In the genomic region with DNA sequence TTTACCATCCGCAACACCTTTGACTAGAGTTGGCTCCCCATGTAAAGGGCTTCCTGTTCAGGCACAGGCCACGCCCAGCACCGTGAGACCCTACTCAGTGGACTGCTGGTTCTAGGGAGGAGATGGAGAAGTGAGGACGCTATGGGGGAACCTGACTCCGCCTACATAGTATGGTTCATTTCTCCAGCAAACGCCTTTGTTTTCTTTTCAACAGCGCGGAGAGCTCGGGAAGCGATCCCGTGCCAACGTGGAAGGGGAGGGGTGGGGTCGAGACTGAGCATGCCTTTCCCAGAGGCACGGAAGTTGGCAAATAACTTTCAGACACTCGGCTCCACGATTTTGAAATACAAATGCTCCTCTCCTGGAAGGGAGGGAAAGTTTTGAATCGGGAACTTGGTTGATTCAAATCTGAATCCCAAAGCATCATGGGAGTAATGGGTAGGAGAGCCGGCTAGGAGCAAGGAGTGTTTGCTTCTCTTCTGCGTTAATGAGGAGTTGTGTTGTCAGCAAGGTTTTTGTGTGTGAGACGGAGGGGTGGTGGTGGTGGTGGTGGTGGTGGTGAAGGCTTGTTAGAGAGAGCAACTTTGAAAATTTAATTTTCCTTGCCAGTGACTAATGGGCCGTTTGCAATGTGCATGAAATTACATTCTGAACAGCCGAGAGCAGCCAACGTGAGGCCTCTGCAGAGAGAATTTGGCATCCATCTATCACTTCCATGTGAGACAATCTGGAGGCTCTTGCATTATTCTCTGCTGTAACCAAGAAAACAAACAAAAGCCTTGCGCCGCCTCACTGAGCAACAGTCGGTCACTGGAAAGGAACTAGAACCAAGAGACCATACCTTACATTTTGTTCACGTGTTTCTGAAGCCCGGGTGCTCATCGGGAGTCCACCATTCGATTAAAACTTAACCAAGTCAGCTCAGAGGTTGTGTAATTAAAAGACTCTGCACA, we compare ENCODE assay signal across 7 mouse cellular contexts.
A peak's percentile ranks its signal among the peaks of the same experiment; 100 is the strongest.
DNase-seq lines count a peak whose midpoint lies in the region; ATAC-seq and TF ChIP-seq lines count a peak whose summit lies in the region.

No protein-coding gene starts in this region.

- H3K27me3 ChIP-seq in MEL (ENCODE audit: control insufficient read depth in 1 of 2, insufficient read depth in 2 of 2, low read length in 2 of 2): no peaks in the 10 kb centered on the region; a peak in 1 of 4 replicates
- H3K27me3 ChIP-seq in hindbrain, postnatal 0 days (ENCODE audit: insufficient read depth, low read length): no peaks in the 10 kb centered on the region
- H3K27me3 ChIP-seq in liver, embryonic 12.5 days (replicated peaks): no peaks in the 10 kb centered on the region; the same call in 1 of the 2 replicates

- no peak for TF ChIP-seq RAD21 in MEL (IDR thresholded peaks at IDR 0.05; ENCODE audit: low read depth, low read length)

- no peaks in the 10 kb centered on the region for H3K9me3 ChIP-seq in MEL (replicated peaks; ENCODE audit: insufficient read depth, low read length)
- no peaks in the 10 kb centered on the region for H3K9me3 ChIP-seq in hindbrain, postnatal 0 days (ENCODE audit: low read length)
- no peaks in the 10 kb centered on the region for H3K9me3 ChIP-seq in liver, embryonic 12.5 days (replicated peaks)

- H3K4me1 ChIP-seq in MEL (ENCODE audit: control insufficient read depth in 1 of 2, insufficient read depth in 2 of 2, low read length in 2 of 2): peaks cover 0 to 6% of the 10 kb centered on the region in 2 experiments; a peak in 2 of 4 replicates
- H3K4me1 ChIP-seq in bone marrow macrophage, adult 2 months (ENCODE audit: control insufficient read depth, insufficient read depth, low read length): peaks cover 52% of the 10 kb centered on the region
- H3K4me1 ChIP-seq in hindbrain, postnatal 0 days (ENCODE audit: insufficient read depth, low read length): peaks cover 9% of the 10 kb centered on the region
- peaks cover 15% of the 10 kb centered on the region; the same call in 1 of the 2 replicates for H3K4me1 ChIP-seq in liver, embryonic 12.5 days

- ATAC-seq in hindbrain, postnatal 0 days: peak; percentile 71; the same call in 1 of the 2 replicates
- ATAC-seq in liver, embryonic 12.5 days: peak; percentile 46; the same call in 1 of the 2 replicates
- ATAC-seq in monocyte, adult 5-6 weeks (replicated peaks; ENCODE audit: insufficient number of reproducible peaks, low FRiP score, low TSS enrichment, poor library complexity, severe bottlenecking): peak; percentile 58

- no peak for TF ChIP-seq POLR2A in MEL (IDR thresholded peaks at IDR 0.05; ENCODE audit: control insufficient read depth in 1 of 2, insufficient read depth in 1 of 2, low read depth in 1 of 2, low read length in 2 of 2, poor library complexity in 1 of 2)
- TF ChIP-seq POLR2A in bone marrow macrophage, adult 2 months (IDR thresholded peaks at IDR 0.05; ENCODE audit: borderline replicate concordance, low read depth, low read length): peak; percentile 30; the same call in 1 of the 2 replicates

- H3K9ac ChIP-seq in MEL (ENCODE audit: control insufficient read depth, low read depth, low read length, poor library complexity, severe bottlenecking): peak overlapping the region; percentile 73
- H3K9ac ChIP-seq in hindbrain, postnatal 0 days (replicated peaks; ENCODE audit: low read length): peak overlapping the region; percentile 33; the same call in 1 of the 2 replicates
- peak overlapping the region; percentile 55 for H3K9ac ChIP-seq in liver, embryonic 12.5 days

- no peaks in the 10 kb centered on the region for H3K79me2 ChIP-seq in MEL (ENCODE audit: control insufficient read depth, insufficient read depth, low read length, poor library complexity)

- H3K4me3 ChIP-seq in MEL (ENCODE audit: control insufficient read depth in 1 of 2, insufficient read depth in 1 of 2, low read depth in 2 of 2, low read length in 2 of 2): peak overlapping the region; percentile 66 to 78
- H3K4me3 ChIP-seq in bone marrow macrophage, adult 2 months (ENCODE audit: insufficient read depth, low read length): peak overlapping the region; percentile 39
- H3K4me3 ChIP-seq in gastrocnemius, adult 2 months: peak overlapping the region; percentile 73
- H3K4me3 ChIP-seq in hindbrain, postnatal 0 days (ENCODE audit: low read length): peak overlapping the region; percentile 32
- peak overlapping the region; percentile 53 for H3K4me3 ChIP-seq in liver, embryonic 12.5 days

- TF ChIP-seq EP300 in MEL (IDR thresholded peaks at IDR 0.05; ENCODE audit: low read depth in 1 of 2, low read length in 2 of 2): no peak

- DNase-seq in MEL (ENCODE audit: low read depth, low spot score): peak; percentile 66
- peak; percentile 67 for DNase-seq in gastrocnemius, adult 2 months
- DNase-seq in hindbrain, postnatal 0 days (ENCODE audit: low spot score): peak; percentile 59
- peak; percentile 64 for DNase-seq in testis, postnatal 14 days (ENCODE audit: low spot score)

- H3K4me2 ChIP-seq in hindbrain, postnatal 0 days (ENCODE audit: low read depth, low read length): peak overlapping the region; percentile 59
- H3K4me2 ChIP-seq in liver, embryonic 12.5 days: peak overlapping the region; percentile 72

- intact Hi-C loops in gastrocnemius, adult 2 months (cut with DNase I): loop anchor here (5.0 kb wide), 2 partner anchors 40 to 110 kb away; no protein-coding TSS in a partner anchor

- TF ChIP-seq CTCF in MEL (IDR thresholded peaks at IDR 0.05 in 2 of 3, conservative IDR thresholded peaks at IDR 0.05 in 1 of 3; ENCODE audit: control insufficient read depth in 1 of 3, insufficient read depth in 1 of 3, low read depth in 2 of 3, low read length in 3 of 3, poor library complexity in 1 of 3, severe bottlenecking in 1 of 3): no peak
- no peak for TF ChIP-seq CTCF in bone marrow macrophage, adult 2 months (IDR thresholded peaks at IDR 0.05; ENCODE audit: low read depth, low read length)
- TF ChIP-seq CTCF in gastrocnemius, adult 2 months (IDR thresholded peaks at IDR 0.05): no peak
- no peak for TF ChIP-seq CTCF in hindbrain, postnatal 0 days (IDR thresholded peaks at IDR 0.05; ENCODE audit: low read depth)

- 3% methylated on average over 30 of the region's 30 CpGs for WGBS in hindbrain, postnatal 0 days
- WGBS in liver, embryonic 12.5 days (ENCODE audit: insufficient replicate concordance): 34% methylated on average over 30 of the region's 30 CpGs

- peaks cover 0 to 3% of the 10 kb centered on the region in 2 experiments; a peak in 1 of 4 replicates for H3K36me3 ChIP-seq in MEL (ENCODE audit: control insufficient read depth in 1 of 2, insufficient read depth in 2 of 2, low read length in 2 of 2)
- H3K36me3 ChIP-seq in hindbrain, postnatal 0 days (ENCODE audit: insufficient read depth, low read length): no peaks in the 10 kb centered on the region
- no peaks in the 10 kb centered on the region for H3K36me3 ChIP-seq in liver, embryonic 12.5 days

- 0 out of 2 replicates have a peak overlapping the region, but pooled peaks have one; percentile 16 for H3K27ac ChIP-seq in MEL (ENCODE audit: control insufficient read depth, low read depth, low read length)
- H3K27ac ChIP-seq in bone marrow macrophage, adult 2 months (ENCODE audit: insufficient read depth, low read depth, low read length): peak overlapping the region; percentile 73
- peak overlapping the region; percentile 88 for H3K27ac ChIP-seq in gastrocnemius, adult 2 months
- peak overlapping the region; percentile 62 for H3K27ac ChIP-seq in hindbrain, postnatal 0 days
- no peak overlapping the region for H3K27ac ChIP-seq in liver, embryonic 12.5 days

TF ChIP-seq in MEL, 35 proteins besides CTCF, POLR2A, EP300 and RAD21:
- TF ChIP-seq MAX (IDR thresholded peaks at IDR 0.05; ENCODE audit: low read length) (no peak), MAZ (IDR thresholded peaks at IDR 0.05; ENCODE audit: low read depth, low read length) (0 out of 2 replicates have a peak, but pooled peaks have one; percentile 15), ZNF384 (IDR thresholded peaks at IDR 0.05; ENCODE audit: low read depth, low read length) (no peak), NRF1 (IDR thresholded peaks at IDR 0.05; ENCODE audit: insufficient read depth, low read depth, low read length, poor library complexity, severe bottlenecking) (no peak)
